Mouse (Mus musculus) heart, embryonic 10.5 days (tissue): ENCODE data around the gene Actr2. TPM values are rescaled to one million over a fixed set of nuclear protein-coding genes. Genes with fewer than 3 reads are reported as not detected.
"Not testable (repeated sequence)": the region's sequence is repeated elsewhere in the genome, so short reads cannot be mapped to it uniquely, and the experiment has no call there.

Experiments used
- DNase-seq: peaks from one replicate; pipeline ENCODE4 v3.0.0-alpha.2; 2017; ENCODE audit warnings: low spot score
- H3K27ac ChIP-seq: fragments of 300-500 bp; sonication (generic); 2 replicates; pipeline ENCODE4 v1.5.1; 2016; ENCODE audit warnings: mild to moderate bottlenecking
- H3K27me3 ChIP-seq: fragments of 300-500 bp; sonication (generic); 2 replicates; pipeline ENCODE4 v1.6.1; 2016; ENCODE audit warnings: mild to moderate bottlenecking; ENCODE audit not compliant: poor library complexity, insufficient read depth, severe bottlenecking
- H3K36me3 ChIP-seq: fragments of 300-500 bp; sonication (generic); 2 replicates; pipeline ENCODE4 v1.6.1; 2016; ENCODE audit warnings: mild to moderate bottlenecking, moderate library complexity
- H3K4me1 ChIP-seq: fragments of 300-500 bp; sonication (generic); 2 replicates; pipeline ENCODE4 v1.6.1; 2016; ENCODE audit warnings: mild to moderate bottlenecking
- H3K4me3 ChIP-seq: fragments of 300-500 bp; sonication (generic); 2 replicates; pipeline ENCODE4 v1.5.1; 2016; ENCODE audit warnings: mild to moderate bottlenecking, moderate library complexity
- H3K9me3 ChIP-seq: fragments of 300-500 bp; sonication (generic); 2 replicates; pipeline ENCODE4 v1.6.1; 2016; ENCODE audit warnings: mild to moderate bottlenecking, moderate library complexity
- WGBS: fragments of 180-500 bp; shearing (Covaris S2); methylation state at CpG from one replicate; pipeline ENCODE4 v1.1.7; 2016; 5-methylcytosine and 5-hydroxymethylcytosine counted together
- polyA plus RNA-seq: library from polyadenylated mRNA; unstranded; fragments of >200 nt; fragmentation: Nextera tagmentation; extraction: Ambion mirVana; gene quantifications from 2 replicates; pipeline ENCODE4 v1.2.1, GENCODE M21; 2016

Actr2 gene
- polyA plus RNA-seq, 1 experiment from 2014 or later: 105 TPM

GRCm38 (mm10) chr11:20035343-20035928 is 77.3 kb downstream of the Actr2 start:
- DNase-seq: no peak
- Histone ChIP-seq H3K27me3 (no peaks in the 10 kb centered on the region), H3K9me3 (no peaks in the 10 kb centered on the region), H3K36me3 (no peaks in the 10 kb centered on the region), H3K27ac (no peak overlapping the region), H3K4me1 (peaks cover 5% of the 10 kb centered on the region), H3K4me3 (no peak overlapping the region)
- 45% methylated on average over 11 of the region's 11 CpGs for WGBS

GRCm38 (mm10) chr11:20034337-20034947 is 78.3 kb downstream of the Actr2 start:
- Histone ChIP-seq H3K4me1 (peaks cover 5% of the 10 kb centered on the region), H3K36me3 (no peaks in the 10 kb centered on the region), H3K27me3 (no peaks in the 10 kb centered on the region), H3K27ac (no peak overlapping the region), H3K9me3 (no peaks in the 10 kb centered on the region), H3K4me3 (no peak overlapping the region)
- no peak for DNase-seq
- WGBS: 65% methylated on average over 14 of the region's 14 CpGs

- Histone ChIP-seq H3K27ac (no peak overlapping the region), H3K4me1 (peaks cover 1% of the 10 kb centered on the region), H3K4me3 (no peak overlapping the region), H3K36me3 (no peaks in the 10 kb centered on the region), H3K9me3 (no peaks in the 10 kb centered on the region), H3K27me3 (no peaks in the 10 kb centered on the region)
- WGBS: 54% methylated on average over 6 of the region's 6 CpGs
- no peak for DNase-seq
Measured at GRCm38 (mm10) chr11:20033541-20034160, 79.1 kb downstream of the Actr2 start.

- 31% methylated on average over 8 of the region's 8 CpGs for WGBS
- Histone ChIP-seq H3K9me3 (no peaks in the 10 kb centered on the region), H3K4me1 (no peaks in the 10 kb centered on the region), H3K27me3 (no peaks in the 10 kb centered on the region), H3K4me3 (no peak overlapping the region), H3K27ac (no peak overlapping the region), H3K36me3 (no peaks in the 10 kb centered on the region)
- no peak for DNase-seq
Measured at GRCm38 (mm10) chr11:20031536-20031935, 81.2 kb downstream of the Actr2 start.

- H3K4me3 ChIP-seq, H3K27me3 ChIP-seq, H3K27ac ChIP-seq, H3K36me3 ChIP-seq, H3K9me3 ChIP-seq, DNase-seq, H3K4me1 ChIP-seq: not testable (repeated sequence)
- WGBS: 89% methylated on average over 5 of the region's 5 CpGs
Measured at GRCm38 (mm10) chr11:20030973-20031372, 81.7 kb downstream of the Actr2 start.

- H3K4me3 ChIP-seq: no peak overlapping the region
- peaks cover 5% of the 10 kb centered on the region; the same call in 1 of the 2 replicates for H3K4me1 ChIP-seq
- H3K27ac ChIP-seq: no peak overlapping the region
- H3K9me3 ChIP-seq: no peaks in the 10 kb centered on the region
- H3K27me3 ChIP-seq: no peaks in the 10 kb centered on the region
- H3K36me3 ChIP-seq: peaks cover 14% of the 10 kb centered on the region; the same call in 1 of the 2 replicates
- no peak for DNase-seq
- 87% methylated on average over 4 of the region's 4 CpGs for WGBS
Measured at GRCm38 (mm10) chr11:20029014-20029413, 83.7 kb downstream of the Actr2 start.

- Histone ChIP-seq H3K4me1 (peaks cover 5% of the 10 kb centered on the region; the same call in 1 of the 2 replicates), H3K36me3 (peaks cover 15% of the 10 kb centered on the region; the same call in 1 of the 2 replicates), H3K9me3 (no peaks in the 10 kb centered on the region), H3K4me3 (no peak overlapping the region), H3K27ac (no peak overlapping the region), H3K27me3 (no peaks in the 10 kb centered on the region)
- 89% methylated on average over 6 of the region's 6 CpGs for WGBS
- DNase-seq: no peak
Measured at GRCm38 (mm10) chr11:20028396-20028795, 84.3 kb downstream of the Actr2 start.

- H3K36me3 ChIP-seq: peaks cover 22% of the 10 kb centered on the region
- no peaks in the 10 kb centered on the region for H3K27me3 ChIP-seq
- H3K27ac ChIP-seq: no peak overlapping the region
- H3K4me1 ChIP-seq: peaks cover 5% of the 10 kb centered on the region; the same call in 1 of the 2 replicates
- no peak for DNase-seq
- WGBS: 77% methylated on average over 9 of the region's 9 CpGs
- no peaks in the 10 kb centered on the region for H3K9me3 ChIP-seq
- H3K4me3 ChIP-seq: no peak overlapping the region
Measured at GRCm38 (mm10) chr11:20027719-20028118, 85.0 kb downstream of the Actr2 start.

GRCm38 (mm10) chr11:20025899-20026298 is 86.8 kb downstream of the Actr2 start:
- WGBS: 68% methylated on average over 11 of the region's 11 CpGs
- DNase-seq: no peak
- no peak overlapping the region for H3K27ac ChIP-seq
- H3K36me3 ChIP-seq: peaks cover 37% of the 10 kb centered on the region
- no peaks in the 10 kb centered on the region for H3K27me3 ChIP-seq
- no peak overlapping the region for H3K4me3 ChIP-seq
- H3K9me3 ChIP-seq: peaks cover 7% of the 10 kb centered on the region
- H3K4me1 ChIP-seq: peaks cover 5% of the 10 kb centered on the region; the same call in 1 of the 2 replicates

- Histone ChIP-seq H3K36me3 (peaks cover 66% of the 10 kb centered on the region), H3K4me3 (no peak overlapping the region)
- 86% methylated on average over 14 of the region's 14 CpGs for WGBS
Measured at GRCm38 (mm10) chr11:20022911-20023482, 89.7 kb downstream of the Actr2 start.

GRCm38 (mm10) chr11:20022462-20022861 is 90.3 kb downstream of the Actr2 start:
- no peak for DNase-seq
- H3K27ac ChIP-seq: no peak overlapping the region
- H3K27me3 ChIP-seq: no peaks in the 10 kb centered on the region
- H3K36me3 ChIP-seq: peaks cover 71% of the 10 kb centered on the region
- H3K9me3 ChIP-seq: peaks cover 31% of the 10 kb centered on the region
- peaks cover 5% of the 10 kb centered on the region; the same call in 1 of the 2 replicates for H3K4me1 ChIP-seq
- WGBS: 84% methylated on average over 2 of the region's 2 CpGs
- H3K4me3 ChIP-seq: no peak overlapping the region

More at GRCm38 (mm10) chr11:20022911-20023482, 89.7 kb downstream of the Actr2 start:
- peaks cover 31% of the 10 kb centered on the region for H3K9me3 ChIP-seq
- H3K4me1 ChIP-seq: peaks cover 5% of the 10 kb centered on the region; the same call in 1 of the 2 replicates
- no peaks in the 10 kb centered on the region for H3K27me3 ChIP-seq
- DNase-seq: no peak
- H3K27ac ChIP-seq: no peak overlapping the region

GRCm38 (mm10) chr11:20020720-20021119 is 92.0 kb downstream of the Actr2 start:
- DNase-seq: no peak
- WGBS: 98% methylated on average over 35 of the region's 35 CpGs
- H3K9me3 ChIP-seq: peaks cover 31% of the 10 kb centered on the region

GRCm38 (mm10) chr11:20018905-20019304 is 93.8 kb downstream of the Actr2 start:
- Histone ChIP-seq H3K4me3 (no peak overlapping the region), H3K36me3 (peaks cover 90% of the 10 kb centered on the region), H3K4me1 (no peaks in the 10 kb centered on the region), H3K27me3 (no peaks in the 10 kb centered on the region), H3K27ac (no peak overlapping the region), H3K9me3 (peaks cover 31% of the 10 kb centered on the region)
- 92% methylated on average over 2 of the region's 2 CpGs for WGBS
- no peak for DNase-seq

More at GRCm38 (mm10) chr11:20020720-20021119, 92.0 kb downstream of the Actr2 start:
- no peaks in the 10 kb centered on the region for H3K27me3 ChIP-seq
- no peak overlapping the region for H3K27ac ChIP-seq
- no peak overlapping the region for H3K4me3 ChIP-seq
- H3K36me3 ChIP-seq: peaks cover 82% of the 10 kb centered on the region
- peaks cover under 1% of the 10 kb centered on the region; the same call in 1 of the 2 replicates for H3K4me1 ChIP-seq
